Mouse (Mus musculus) hindbrain, embryonic 14.5 days (tissue): ENCODE results near the gene Olfr456. TPM values are rescaled to one million over a fixed set of nuclear protein-coding genes. Genes with fewer than 3 reads are reported as not detected.
"Not testable (repeated sequence)": the region's sequence is repeated elsewhere in the genome, so short reads cannot be mapped to it uniquely, and the experiment has no call there.

ENCODE experiments used
- ATAC-seq: fragments of 200-750 bp; cut with Nextera tagmentation; 2 replicates; pipeline ENCODE4 v1.8.0; 2017; ENCODE audit warnings: moderate number of reproducible peaks, mild to moderate bottlenecking, moderate TSS enrichment, moderate library complexity; ENCODE audit not compliant: low FRiP score
- DNase-seq: peaks from one replicate; pipeline ENCODE4 v3.0.0-alpha.2; 2015; ENCODE audit warnings: low spot score
- H3K27ac ChIP-seq: fragments of 300-500 bp; sonication (generic); 2 replicates; pipeline ENCODE4 v1.5.1; 2014; ENCODE audit warnings: mild to moderate bottlenecking, moderate library complexity
- H3K27me3 ChIP-seq: fragments of 300-500 bp; sonication (generic); 2 replicates; pipeline ENCODE4 v1.6.1; 2014; ENCODE audit warnings: mild to moderate bottlenecking, low read length, mixed read lengths; ENCODE audit not compliant: control insufficient read depth, insufficient read depth
- H3K36me3 ChIP-seq: fragments of 300-500 bp; sonication (generic); replicated peaks from 2 replicates; pipeline ENCODE4 v1.6.1; 2014; ENCODE audit not compliant: control insufficient read depth, insufficient read depth
- H3K4me1 ChIP-seq: fragments of 300-500 bp; sonication (generic); replicated peaks from 2 replicates; pipeline ENCODE4 v1.6.1; 2014; ENCODE audit warnings: antibody characterized with exemption, low read length, mixed read lengths; ENCODE audit not compliant: control insufficient read depth, insufficient read depth
- H3K4me2 ChIP-seq: fragments of 300-500 bp; sonication (generic); replicated peaks from 2 replicates; pipeline ENCODE4 v1.6.1; 2014; ENCODE audit warnings: mild to moderate bottlenecking, moderate library complexity
- H3K4me3 ChIP-seq: fragments of 300-500 bp; sonication (generic); replicated peaks from 2 replicates; pipeline ENCODE4 v1.5.1; 2014; ENCODE audit warnings: mild to moderate bottlenecking, low read length
- H3K9ac ChIP-seq: fragments of 300-500 bp; sonication (generic); 2 replicates; pipeline ENCODE4 v1.6.1; 2014
- H3K9me3 ChIP-seq: fragments of 300-500 bp; sonication (generic); 2 replicates; pipeline ENCODE4 v1.6.1; 2016; ENCODE audit warnings: low read length; ENCODE audit not compliant: control insufficient read depth
- WGBS: fragments of 180-500 bp; shearing (Covaris S2); extraction: QIAGEN DNeasy Blood & Tissue Kit; methylation state at CpG from one replicate; pipeline ENCODE4 v1.1.7; 2014; 5-methylcytosine and 5-hydroxymethylcytosine counted together
- polyA plus RNA-seq: library from polyadenylated mRNA; unstranded; fragments of >200 nt; fragmentation: Nextera tagmentation; extraction: Ambion mirVana; gene quantifications from 2 replicates; pipeline ENCODE4 v1.2.1, GENCODE M21; 2014

The Olfr456 gene
- not detected in 2 replicates for polyA plus RNA-seq

GRCm38 (mm10) chr6:42487114-42487513 is at the start of gene Olfr456:
TSS of gene Olfr456 (minus strand) at chr6:42487214.
- DNase-seq (no peak), ATAC-seq (no peak)
- no peaks in the 10 kb centered on the region for H3K36me3 ChIP-seq
- no peak within 1 kb of the TSS for H3K4me3 ChIP-seq
- H3K4me1 ChIP-seq: no peaks in the 10 kb centered on the region
- WGBS: 93% methylated on average over 1 of the region's 1 CpGs
- no peak within 1 kb of the TSS for H3K27ac ChIP-seq
- H3K9ac ChIP-seq: no peak within 1 kb of the TSS
- no peak within 1 kb of the TSS for H3K4me2 ChIP-seq
- no peaks in the 10 kb centered on the region for H3K27me3 ChIP-seq
- no peaks in the 10 kb centered on the region for H3K9me3 ChIP-seq

GRCm38 (mm10) chr6:42513461-42513860 is 26.4 kb upstream of the Olfr456 start:
- H3K9me3 ChIP-seq: no peaks in the 10 kb centered on the region
- no peak overlapping the region for H3K4me2 ChIP-seq
- WGBS: 82% methylated on average over 1 of the region's 1 CpGs
- no peak overlapping the region for H3K9ac ChIP-seq
- no peaks in the 10 kb centered on the region for H3K4me1 ChIP-seq
- DNase-seq: no peak
- no peaks in the 10 kb centered on the region for H3K36me3 ChIP-seq
- no peaks in the 10 kb centered on the region for H3K27me3 ChIP-seq
- H3K4me3 ChIP-seq: no peak overlapping the region
- ATAC-seq: no peak
- no peak overlapping the region for H3K27ac ChIP-seq

GRCm38 (mm10) chr6:42509311-42509710 is 22.3 kb upstream of the Olfr456 start:
- H3K9ac ChIP-seq: no peak overlapping the region

GRCm38 (mm10) chr6:42503478-42503877 is 16.5 kb upstream of the Olfr456 start:
- Histone ChIP-seq H3K4me3 (no peak overlapping the region), H3K4me1 (no peaks in the 10 kb centered on the region), H3K27ac (no peak overlapping the region), H3K9me3 (no peaks in the 10 kb centered on the region), H3K4me2 (no peak overlapping the region), H3K27me3 (no peaks in the 10 kb centered on the region), H3K9ac (no peak overlapping the region), H3K36me3 (no peaks in the 10 kb centered on the region)
- WGBS: 87% methylated on average over 2 of the region's 2 CpGs
- DNase-seq (no peak), ATAC-seq (no peak)

More at GRCm38 (mm10) chr6:42509311-42509710, 22.3 kb upstream of the Olfr456 start:
- no peaks in the 10 kb centered on the region for H3K27me3 ChIP-seq
- H3K4me2 ChIP-seq: no peak overlapping the region
- no peak overlapping the region for H3K4me3 ChIP-seq
- H3K27ac ChIP-seq: no peak overlapping the region
- no peaks in the 10 kb centered on the region for H3K9me3 ChIP-seq
- DNase-seq (no peak), ATAC-seq (no peak)
- no peaks in the 10 kb centered on the region for H3K36me3 ChIP-seq
- no peaks in the 10 kb centered on the region for H3K4me1 ChIP-seq

- no peak for DNase-seq
- Histone ChIP-seq H3K27me3 (no peaks in the 10 kb centered on the region), H3K9ac (no peak overlapping the region), H3K9me3 (no peaks in the 10 kb centered on the region), H3K4me3 (no peak overlapping the region), H3K36me3 (no peaks in the 10 kb centered on the region), H3K4me2 (no peak overlapping the region), H3K27ac (no peak overlapping the region), H3K4me1 (no peaks in the 10 kb centered on the region)
- no peak for ATAC-seq
- WGBS: 90% methylated on average over 1 of the region's 1 CpGs
These were observed 2.7 kb upstream of the Olfr456 start for GRCm38 (mm10) chr6:42489731-42490130.

GRCm38 (mm10) chr6:42484633-42485032 is 2.4 kb downstream of the Olfr456 start:
- ATAC-seq: no peak
- no peaks in the 10 kb centered on the region for H3K27me3 ChIP-seq
- no peak overlapping the region for H3K4me3 ChIP-seq

GRCm38 (mm10) chr6:42476235-42476634 is 10.8 kb downstream of the Olfr456 start, which contains the start of gene Olfr457:
TSS of gene Olfr457 (minus strand) at chr6:42476335.
- 84% methylated on average over 1 of the region's 1 CpGs for WGBS
- ATAC-seq: no peak

More at GRCm38 (mm10) chr6:42484633-42485032, 2.4 kb downstream of the Olfr456 start:
- Histone ChIP-seq H3K27ac (no peak overlapping the region), H3K4me2 (no peak overlapping the region), H3K9ac (no peak overlapping the region), H3K36me3 (no peaks in the 10 kb centered on the region), H3K9me3 (no peaks in the 10 kb centered on the region), H3K4me1 (no peaks in the 10 kb centered on the region)
- no peak for DNase-seq

GRCm38 (mm10) chr6:42471298-42471697 is 15.7 kb downstream of the Olfr456 start:
- H3K4me1 ChIP-seq, H3K27me3 ChIP-seq, H3K4me3 ChIP-seq, H3K27ac ChIP-seq, H3K4me2 ChIP-seq, H3K36me3 ChIP-seq, DNase-seq, H3K9me3 ChIP-seq, ATAC-seq, H3K9ac ChIP-seq: not testable (repeated sequence)
- WGBS: 97% methylated on average over 4 of the region's 4 CpGs

More at GRCm38 (mm10) chr6:42476235-42476634, 10.8 kb downstream of the Olfr456 start, which contains the start of gene Olfr457:
- Histone ChIP-seq H3K9me3 (no peaks in the 10 kb centered on the region), H3K4me2 (no peak within 1 kb of the TSS), H3K36me3 (no peaks in the 10 kb centered on the region), H3K27me3 (no peaks in the 10 kb centered on the region), H3K4me1 (no peaks in the 10 kb centered on the region), H3K27ac (no peak within 1 kb of the TSS), H3K9ac (no peak within 1 kb of the TSS), H3K4me3 (no peak within 1 kb of the TSS)
- no peak for DNase-seq

GRCm38 (mm10) chr6:42470542-42470941 is 16.5 kb downstream of the Olfr456 start:
- no peaks in the 10 kb centered on the region for H3K4me1 ChIP-seq
- H3K27me3 ChIP-seq: no peaks in the 10 kb centered on the region
- H3K27ac ChIP-seq: no peak overlapping the region
- H3K36me3 ChIP-seq: no peaks in the 10 kb centered on the region
- no peak overlapping the region for H3K4me3 ChIP-seq
- no peak overlapping the region for H3K4me2 ChIP-seq
- 93% methylated on average over 4 of the region's 4 CpGs for WGBS
- ATAC-seq (no peak), DNase-seq (no peak)
- no peaks in the 10 kb centered on the region for H3K9me3 ChIP-seq
- H3K9ac ChIP-seq: no peak overlapping the region

- no peak for DNase-seq
- Histone ChIP-seq H3K4me3 (no peak within 1 kb of the TSS), H3K27me3 (no peaks in the 10 kb centered on the region), H3K9ac (no peak within 1 kb of the TSS), H3K4me1 (no peaks in the 10 kb centered on the region), H3K4me2 (no peak within 1 kb of the TSS), H3K27ac (no peak within 1 kb of the TSS), H3K9me3 (no peaks in the 10 kb centered on the region), H3K36me3 (no peaks in the 10 kb centered on the region)
- no peak for ATAC-seq
- WGBS: 80% methylated on average over 1 of the region's 1 CpGs
These were observed 21.9 kb downstream of the Olfr456 start, which contains the start of gene Olfr458 for GRCm38 (mm10) chr6:42465096-42465495. TSS of gene Olfr458 (minus strand) at chr6:42465196.
